Mouse (Mus musculus): ENCODE data around the gene Ly86. TPM values are rescaled to one million over a fixed set of nuclear protein-coding genes. Genes with fewer than 3 reads are reported as not detected.

Gene Ly86
- polyA plus RNA-seq, 1 experiment from 2014 or later = 10.7 TPM

DNA sequence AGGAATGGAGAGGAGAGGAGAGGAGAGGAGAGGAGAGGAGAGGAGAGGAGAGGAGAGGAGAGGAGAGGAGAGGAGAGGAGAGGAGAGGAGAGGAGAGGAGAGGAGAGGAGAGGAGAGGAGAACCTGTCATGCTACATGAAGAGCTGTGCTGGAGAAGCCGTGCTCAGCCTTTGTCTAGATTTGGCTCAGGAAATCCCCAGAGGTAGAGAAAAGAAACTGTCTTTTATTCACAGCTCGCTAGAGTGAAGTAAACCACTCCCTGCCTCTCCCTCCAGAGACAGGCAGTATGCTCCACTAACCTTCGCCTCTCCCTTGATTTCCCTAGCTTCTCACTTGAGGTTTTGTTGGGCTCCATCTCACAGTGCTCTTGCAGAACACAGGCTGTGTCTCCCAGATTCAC is 57.4 kb downstream of the Ly86 start:
- ATAC-seq (ENCODE audit: low FRiP score) = no peak
- Histone ChIP-seq H3K27me3 (replicated peaks) (no peaks in the 10 kb centered on the region), H3K4me2 (no peak overlapping the region), H3K4me1 (no peaks in the 10 kb centered on the region), H3K36me3 (no peaks in the 10 kb centered on the region), H3K4me3 (replicated peaks) (no peak overlapping the region), H3K9me3 (replicated peaks) (no peaks in the 10 kb centered on the region), H3K27ac (replicated peaks) (no peak overlapping the region), H3K9ac (replicated peaks) (no peak overlapping the region)
- WGBS = 44% methylated on average over 3 of the region's 3 CpGs

GRCm38 (mm10) chr13:37403708-37404107 is 58.7 kb downstream of the Ly86 start:
- no peak for ATAC-seq (ENCODE audit: low FRiP score)
- Histone ChIP-seq H3K36me3 (no peaks in the 10 kb centered on the region), H3K27me3 (replicated peaks) (no peaks in the 10 kb centered on the region), H3K4me3 (replicated peaks) (no peak overlapping the region), H3K9me3 (replicated peaks) (no peaks in the 10 kb centered on the region), H3K27ac (replicated peaks) (no peak overlapping the region), H3K4me2 (no peak overlapping the region), H3K4me1 (no peaks in the 10 kb centered on the region), H3K9ac (replicated peaks) (no peak overlapping the region)
- WGBS = 92% methylated on average over 2 of the region's 2 CpGs

DNA sequence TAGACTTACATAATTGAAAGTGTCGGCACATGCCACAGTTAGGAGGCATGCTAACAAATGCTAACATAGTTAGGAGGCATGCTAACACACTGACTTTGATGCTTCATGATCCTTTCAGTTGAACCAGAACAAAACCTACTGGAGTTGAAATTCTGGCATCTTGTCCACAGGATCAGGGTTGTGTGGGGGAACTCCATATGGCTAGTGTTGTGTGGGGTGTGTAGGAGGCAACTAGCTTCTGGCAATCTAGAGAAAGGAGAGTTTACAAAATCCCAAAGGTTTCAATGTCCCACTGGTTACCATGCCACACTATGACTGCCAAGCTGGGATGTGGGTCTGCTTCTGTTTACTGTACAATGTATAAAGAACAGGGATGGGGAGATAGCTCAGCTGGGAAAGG is 70.7 kb downstream of the Ly86 start:
- Histone ChIP-seq H3K4me3 (replicated peaks) (no peak overlapping the region), H3K27ac (replicated peaks) (no peak overlapping the region), H3K4me1 (no peaks in the 10 kb centered on the region), H3K36me3 (no peaks in the 10 kb centered on the region), H3K27me3 (replicated peaks) (no peaks in the 10 kb centered on the region), H3K9ac (replicated peaks) (no peak overlapping the region), H3K9me3 (replicated peaks) (no peaks in the 10 kb centered on the region), H3K4me2 (no peak overlapping the region)
- WGBS = 97% methylated on average over 1 of the region's 1 CpGs
- ATAC-seq (ENCODE audit: low FRiP score) = no peak

DNA sequence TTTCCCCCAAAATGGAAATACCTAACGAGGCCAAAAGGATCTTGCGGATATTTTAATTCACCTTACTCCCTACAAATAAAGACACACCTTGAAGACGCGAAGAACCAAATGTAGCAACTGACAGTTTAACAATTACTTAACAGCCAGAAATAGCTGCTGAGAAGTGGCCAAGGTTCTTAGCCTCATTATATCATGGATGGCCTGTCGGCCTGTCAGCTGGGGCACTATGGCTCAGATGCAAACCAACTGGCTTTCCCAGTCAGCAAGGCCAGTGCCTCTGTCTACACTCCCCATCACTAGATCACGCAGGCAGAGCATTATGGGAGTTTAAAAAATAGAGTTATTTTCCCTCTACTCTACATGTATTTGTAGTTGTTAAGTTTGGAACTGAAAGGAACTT is 78.4 kb downstream of the Ly86 start:
- no peak overlapping the region for H3K27ac ChIP-seq (replicated peaks)
- no peak overlapping the region for H3K9ac ChIP-seq (replicated peaks)
- no peaks in the 10 kb centered on the region for H3K36me3 ChIP-seq
- 0 out of 2 replicates have a peak, but pooled peaks cover 4% of the 10 kb centered on the region for H3K9me3 ChIP-seq (replicated peaks)
- WGBS = 95% methylated on average over 6 of the region's 6 CpGs
- no peak for ATAC-seq (ENCODE audit: low FRiP score)
- H3K4me1 ChIP-seq = peaks cover 10% of the 10 kb centered on the region; the same call in 1 of the 2 replicates
- H3K4me2 ChIP-seq = no peak overlapping the region
- no peak overlapping the region for H3K4me3 ChIP-seq (replicated peaks)
- H3K27me3 ChIP-seq (replicated peaks) = no peaks in the 10 kb centered on the region

DNA sequence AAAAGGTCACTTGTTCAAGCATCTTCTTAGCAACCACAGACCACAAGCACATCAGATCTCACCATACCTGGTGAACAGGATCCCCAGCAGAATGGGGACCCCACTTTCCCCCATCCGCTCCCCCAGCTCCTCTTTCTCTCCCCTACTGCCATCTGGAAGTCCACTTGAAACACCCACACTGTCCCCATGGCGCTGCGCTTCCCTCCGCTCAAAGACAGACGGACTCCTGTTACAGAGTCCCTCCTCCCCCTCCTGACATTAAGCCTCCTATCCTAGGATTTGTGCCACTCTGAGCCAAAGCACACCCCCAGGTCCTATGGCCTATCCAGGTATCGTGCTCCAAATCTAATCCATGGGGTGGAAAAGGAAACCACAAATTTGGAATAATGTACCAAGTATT is 79.9 kb downstream of the Ly86 start:
- peaks cover 10% of the 10 kb centered on the region; the same call in 1 of the 2 replicates for H3K4me1 ChIP-seq
- H3K9me3 ChIP-seq (replicated peaks) = 0 out of 2 replicates have a peak, but pooled peaks cover 4% of the 10 kb centered on the region
- WGBS = 97% methylated on average over 6 of the region's 6 CpGs
- no peak overlapping the region for H3K4me2 ChIP-seq
- H3K27ac ChIP-seq (replicated peaks) = no peak overlapping the region
- H3K4me3 ChIP-seq (replicated peaks) = no peak overlapping the region
- H3K27me3 ChIP-seq (replicated peaks) = no peaks in the 10 kb centered on the region
- no peaks in the 10 kb centered on the region for H3K36me3 ChIP-seq
- no peak for ATAC-seq (ENCODE audit: low FRiP score)
- H3K9ac ChIP-seq (replicated peaks) = no peak overlapping the region

- 48% methylated on average over 3 of the region's 3 CpGs for WGBS
- ATAC-seq (ENCODE audit: low FRiP score) = no peak
Measured at GRCm38 (mm10) chr13:37425406-37425805, 80.4 kb downstream of the Ly86 start.

GRCm38 (mm10) chr13:37426578-37427336 is 81.7 kb downstream of the Ly86 start:
- no peaks in the 10 kb centered on the region for H3K36me3 ChIP-seq
- H3K27ac ChIP-seq (replicated peaks) = no peak overlapping the region
- H3K9ac ChIP-seq (replicated peaks) = no peak overlapping the region
- H3K9me3 ChIP-seq (replicated peaks) = 0 out of 2 replicates have a peak, but pooled peaks cover 4% of the 10 kb centered on the region
- 84% methylated on average over 12 of the region's 12 CpGs for WGBS
- H3K4me3 ChIP-seq (replicated peaks) = no peak overlapping the region
- no peaks in the 10 kb centered on the region for H3K4me1 ChIP-seq
- ATAC-seq (ENCODE audit: low FRiP score) = no peak
- H3K27me3 ChIP-seq (replicated peaks) = no peaks in the 10 kb centered on the region
- H3K4me2 ChIP-seq = no peak overlapping the region

More at GRCm38 (mm10) chr13:37425406-37425805, 80.4 kb downstream of the Ly86 start:
- 0 out of 2 replicates have a peak, but pooled peaks cover 4% of the 10 kb centered on the region for H3K9me3 ChIP-seq (replicated peaks)
- H3K9ac ChIP-seq (replicated peaks) = no peak overlapping the region
- peaks cover 10% of the 10 kb centered on the region; the same call in 1 of the 2 replicates for H3K4me1 ChIP-seq
- no peaks in the 10 kb centered on the region for H3K36me3 ChIP-seq
- H3K4me2 ChIP-seq = no peak overlapping the region
- no peak overlapping the region for H3K27ac ChIP-seq (replicated peaks)
- no peak overlapping the region for H3K4me3 ChIP-seq (replicated peaks)
- no peaks in the 10 kb centered on the region for H3K27me3 ChIP-seq (replicated peaks)

DNA sequence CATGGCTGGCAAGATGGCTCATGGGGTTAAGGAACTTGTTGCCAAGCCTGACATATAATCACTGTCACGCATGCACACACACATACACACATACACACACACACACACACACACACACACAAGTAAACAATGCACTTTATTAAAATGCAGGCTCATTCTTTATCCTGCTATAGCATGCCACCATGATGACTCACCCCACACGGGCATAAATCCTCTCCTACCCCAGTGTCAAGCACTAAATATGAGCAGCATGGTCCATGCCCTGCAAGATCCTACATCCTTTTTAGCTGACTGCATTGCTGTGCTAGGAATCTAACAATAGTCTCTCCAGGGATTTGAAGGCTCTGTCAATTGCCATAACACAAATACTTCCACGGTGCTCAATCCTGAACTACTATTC is 83.5 kb downstream of the Ly86 start:
- Histone ChIP-seq H3K36me3 (no peaks in the 10 kb centered on the region), H3K27me3 (replicated peaks) (peaks cover 7% of the 10 kb centered on the region; the same call in 1 of the 2 replicates), H3K9me3 (replicated peaks) (0 out of 2 replicates have a peak, but pooled peaks cover 4% of the 10 kb centered on the region), H3K4me1 (no peaks in the 10 kb centered on the region), H3K4me2 (no peak overlapping the region), H3K27ac (replicated peaks) (no peak overlapping the region), H3K4me3 (replicated peaks) (no peak overlapping the region), H3K9ac (replicated peaks) (no peak overlapping the region)
- WGBS = 83% methylated on average over 3 of the region's 3 CpGs
- ATAC-seq (ENCODE audit: low FRiP score) = no peak

- 71% methylated on average over 8 of the region's 8 CpGs for WGBS
- no peak overlapping the region for H3K9ac ChIP-seq (replicated peaks)
- H3K27ac ChIP-seq (replicated peaks) = no peak overlapping the region
- no peak for ATAC-seq (ENCODE audit: low FRiP score)
- no peaks in the 10 kb centered on the region for H3K36me3 ChIP-seq
- H3K4me3 ChIP-seq (replicated peaks) = no peak overlapping the region
- H3K4me1 ChIP-seq = peaks cover 3% of the 10 kb centered on the region; the same call in 1 of the 2 replicates
- H3K4me2 ChIP-seq = no peak overlapping the region
- H3K9me3 ChIP-seq (replicated peaks) = no peaks in the 10 kb centered on the region
- peaks cover 7% of the 10 kb centered on the region; the same call in 1 of the 2 replicates for H3K27me3 ChIP-seq (replicated peaks)
Measured at GRCm38 (mm10) chr13:37429661-37430271, 84.8 kb downstream of the Ly86 start.

- no peak overlapping the region for H3K27ac ChIP-seq (replicated peaks)
- H3K27me3 ChIP-seq (replicated peaks) = peaks cover 18% of the 10 kb centered on the region
- H3K4me2 ChIP-seq = no peak overlapping the region
- H3K9me3 ChIP-seq (replicated peaks) = no peaks in the 10 kb centered on the region
- peaks cover 5% of the 10 kb centered on the region; the same call in 1 of the 2 replicates for H3K4me1 ChIP-seq
- no peaks in the 10 kb centered on the region for H3K36me3 ChIP-seq
- no peak for ATAC-seq (ENCODE audit: low FRiP score)
- WGBS = 94% methylated on average over 2 of the region's 2 CpGs
- H3K4me3 ChIP-seq (replicated peaks) = no peak overlapping the region
- no peak overlapping the region for H3K9ac ChIP-seq (replicated peaks)
Measured at GRCm38 (mm10) chr13:37431707-37432106, 86.7 kb downstream of the Ly86 start.

GRCm38 (mm10) chr13:37432653-37433052 is 87.6 kb downstream of the Ly86 start:
- no peak for ATAC-seq (ENCODE audit: low FRiP score)
- Histone ChIP-seq H3K9ac (replicated peaks) (no peak overlapping the region), H3K4me2 (no peak overlapping the region), H3K27ac (replicated peaks) (no peak overlapping the region), H3K4me1 (peaks cover 5% of the 10 kb centered on the region; the same call in 1 of the 2 replicates), H3K36me3 (no peaks in the 10 kb centered on the region), H3K9me3 (replicated peaks) (no peaks in the 10 kb centered on the region), H3K4me3 (replicated peaks) (no peak overlapping the region), H3K27me3 (replicated peaks) (peaks cover 24% of the 10 kb centered on the region)
- WGBS = 60% methylated on average over 4 of the region's 4 CpGs

DNA sequence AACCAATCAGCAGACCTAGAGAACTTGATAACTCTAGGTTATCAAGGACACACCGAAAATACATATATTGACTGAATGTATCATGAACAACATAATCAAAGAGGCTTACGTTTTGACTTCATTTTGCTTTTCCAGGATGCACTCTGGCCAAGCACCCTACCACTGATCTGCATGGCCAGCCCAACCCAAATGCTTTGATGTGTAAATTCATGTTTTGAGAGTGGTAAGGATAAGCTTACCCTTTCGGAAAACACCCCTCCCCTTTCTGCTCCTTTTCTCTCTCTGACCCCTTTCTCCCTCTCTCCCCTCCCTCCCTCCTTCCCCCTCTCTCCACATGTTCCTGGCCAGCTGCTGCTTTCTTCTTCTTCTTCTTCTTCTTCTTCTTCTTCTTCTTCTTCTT is 88.1 kb downstream of the Ly86 start:
- Histone ChIP-seq H3K4me1 (peaks cover 5% of the 10 kb centered on the region; the same call in 1 of the 2 replicates), H3K9me3 (replicated peaks) (no peaks in the 10 kb centered on the region), H3K9ac (replicated peaks) (no peak overlapping the region), H3K27ac (replicated peaks) (no peak overlapping the region), H3K4me2 (no peak overlapping the region), H3K36me3 (no peaks in the 10 kb centered on the region), H3K4me3 (replicated peaks) (no peak overlapping the region), H3K27me3 (replicated peaks) (peaks cover 29% of the 10 kb centered on the region)
- ATAC-seq (ENCODE audit: low FRiP score) = no peak
- WGBS = 33% methylated on average over 3 of the region's 3 CpGs

Measured in neural tube, embryonic 15.5 days (tissue).